Mouse (Mus musculus): ENCODE measurements around the gene Gm44579. TPM values are rescaled to one million over a fixed set of nuclear protein-coding genes. Genes with fewer than 3 reads are reported as not detected.

The Gm44579 gene
- polyA plus RNA-seq, 1 experiment from 2014 or later = not detected

- Histone ChIP-seq H3K36me3 (no peaks in the 10 kb centered on the region), H3K9ac (replicated peaks) (no peak overlapping the region), H3K27ac (no peak overlapping the region), H3K4me3 (replicated peaks) (no peak overlapping the region), H3K9me3 (no peaks in the 10 kb centered on the region), H3K4me2 (replicated peaks) (no peak overlapping the region), H3K27me3 (no peaks in the 10 kb centered on the region), H3K4me1 (replicated peaks) (peaks cover 16% of the 10 kb centered on the region)
- 89% methylated on average over 3 of the region's 3 CpGs for WGBS
- ATAC-seq = no peak
These were observed 72.4 kb downstream of the Gm44579 start for GRCm38 (mm10) chr15:98148356-98148755.

GRCm38 (mm10) chr15:98145559-98146181 lies 75.1 kb downstream of the Gm44579 start:
- Histone ChIP-seq H3K9me3 (no peaks in the 10 kb centered on the region), H3K27ac (peak overlapping the region; percentile 75), H3K36me3 (peaks cover 19% of the 10 kb centered on the region), H3K27me3 (no peaks in the 10 kb centered on the region), H3K4me2 (replicated peaks) (peak overlapping the region; percentile 97), H3K4me3 (replicated peaks) (peak overlapping the region; percentile 98), H3K9ac (replicated peaks) (peak overlapping the region; percentile 96), H3K4me1 (replicated peaks) (peaks cover 16% of the 10 kb centered on the region)
- peak; percentile 99 for ATAC-seq
- under 1% methylated on average over 38 of the region's 38 CpGs for WGBS

DNA sequence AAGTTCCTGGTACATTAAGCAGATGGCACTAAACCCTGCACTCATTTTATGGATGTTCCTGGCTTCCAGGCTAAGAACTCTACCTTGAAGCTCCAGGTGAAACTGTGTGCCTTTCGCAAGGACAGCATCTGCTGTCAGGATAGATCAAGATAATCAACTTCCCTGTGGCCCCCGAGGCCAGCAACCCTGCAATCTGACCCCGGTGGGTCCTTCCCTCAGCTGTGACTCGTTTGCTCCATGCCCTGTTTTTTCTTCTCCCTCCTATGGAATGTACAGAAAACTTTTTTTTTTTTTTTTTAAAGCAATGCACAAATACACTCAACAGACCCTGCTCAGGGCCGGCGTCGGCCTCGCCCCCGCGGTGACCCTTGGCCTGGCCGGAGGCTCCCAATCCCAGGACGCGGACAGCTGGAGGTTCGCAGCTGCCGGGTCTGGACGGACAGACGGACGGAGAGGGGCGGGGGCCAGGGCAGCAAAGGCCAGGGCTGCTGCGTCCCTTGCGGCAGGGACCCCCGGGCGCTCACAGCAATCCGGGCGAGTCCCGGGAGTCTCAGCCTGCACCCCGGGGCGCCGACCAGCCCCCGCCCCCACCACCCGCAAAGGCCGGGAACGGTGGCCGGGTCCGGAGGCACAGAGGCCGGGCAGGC lies 75.8 kb downstream of the Gm44579 start:
- Histone ChIP-seq H3K4me3 (replicated peaks) (peak overlapping the region; percentile 98), H3K4me1 (replicated peaks) (peaks cover 16% of the 10 kb centered on the region), H3K4me2 (replicated peaks) (peak overlapping the region; percentile 97), H3K27me3 (no peaks in the 10 kb centered on the region), H3K9me3 (no peaks in the 10 kb centered on the region), H3K27ac (peak overlapping the region; percentile 75), H3K36me3 (peaks cover 25% of the 10 kb centered on the region), H3K9ac (replicated peaks) (peak overlapping the region; percentile 96)
- ATAC-seq = no peak; the same call in none of the 2 replicates
- WGBS = 2% methylated on average over 36 of the region's 36 CpGs

DNA sequence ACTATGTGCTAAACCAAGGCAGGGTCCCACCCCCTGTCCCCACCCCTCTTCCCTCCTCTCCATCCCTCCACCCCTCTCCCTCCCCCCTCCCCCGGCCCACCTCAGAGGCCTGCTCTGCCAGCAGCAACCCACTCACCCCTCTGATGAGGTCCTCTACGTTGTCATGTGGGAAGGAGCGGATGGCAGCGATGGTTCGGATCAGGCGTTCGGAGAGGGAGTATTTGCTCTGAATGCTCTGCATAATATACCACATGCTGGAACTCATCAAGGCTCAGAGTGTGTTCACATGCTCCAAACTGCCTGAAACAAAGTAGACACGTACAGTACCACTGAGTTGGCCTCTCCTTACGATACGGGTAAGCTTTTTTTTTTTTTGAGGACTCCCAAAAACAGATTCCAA lies 78.3 kb downstream of the Gm44579 start:
- Histone ChIP-seq H3K4me3 (replicated peaks) (no peak overlapping the region), H3K9ac (replicated peaks) (no peak overlapping the region), H3K36me3 (peaks cover 49% of the 10 kb centered on the region), H3K27ac (no peak overlapping the region), H3K9me3 (no peaks in the 10 kb centered on the region), H3K27me3 (no peaks in the 10 kb centered on the region), H3K4me1 (replicated peaks) (peaks cover 16% of the 10 kb centered on the region), H3K4me2 (replicated peaks) (no peak overlapping the region)
- no peak for ATAC-seq
- WGBS = 86% methylated on average over 10 of the region's 10 CpGs

DNA sequence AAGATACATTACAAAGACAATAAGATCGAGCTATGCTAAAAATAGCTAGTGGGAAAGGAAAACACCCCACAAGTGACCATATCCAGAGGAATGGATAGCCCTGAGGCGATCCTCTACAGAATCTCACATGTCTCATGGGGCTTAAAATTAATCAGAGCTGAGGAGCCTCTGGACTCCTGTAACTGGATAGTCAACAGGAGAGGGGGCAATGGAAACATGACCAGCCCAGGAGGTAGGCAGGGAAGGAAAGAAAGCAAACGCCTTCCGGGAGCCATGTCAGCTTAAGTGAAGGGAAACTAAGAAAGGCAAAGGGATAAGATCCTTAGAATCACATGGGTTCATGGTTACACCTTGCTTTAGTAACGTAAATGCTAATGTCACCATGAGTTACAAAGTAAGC lies 80.0 kb downstream of the Gm44579 start:
- Histone ChIP-seq H3K27me3 (no peaks in the 10 kb centered on the region), H3K27ac (no peak overlapping the region), H3K4me1 (replicated peaks) (peaks cover 12% of the 10 kb centered on the region), H3K4me3 (replicated peaks) (no peak overlapping the region), H3K9me3 (no peaks in the 10 kb centered on the region), H3K4me2 (replicated peaks) (no peak overlapping the region), H3K36me3 (peaks cover 65% of the 10 kb centered on the region), H3K9ac (replicated peaks) (no peak overlapping the region)
- no peak for ATAC-seq
- 97% methylated on average over 5 of the region's 5 CpGs for WGBS

- H3K36me3 ChIP-seq = peaks cover 75% of the 10 kb centered on the region
- 85% methylated on average over 7 of the region's 7 CpGs for WGBS
- no peaks in the 10 kb centered on the region for H3K9me3 ChIP-seq
- H3K4me1 ChIP-seq (replicated peaks) = peaks cover 8% of the 10 kb centered on the region
- no peaks in the 10 kb centered on the region for H3K27me3 ChIP-seq
- no peak overlapping the region for H3K9ac ChIP-seq (replicated peaks)
- H3K27ac ChIP-seq = no peak overlapping the region
- no peak overlapping the region for H3K4me2 ChIP-seq (replicated peaks)
- H3K4me3 ChIP-seq (replicated peaks) = no peak overlapping the region
- ATAC-seq = no peak
These were observed 81.0 kb downstream of the Gm44579 start for GRCm38 (mm10) chr15:98139763-98140162.

DNA sequence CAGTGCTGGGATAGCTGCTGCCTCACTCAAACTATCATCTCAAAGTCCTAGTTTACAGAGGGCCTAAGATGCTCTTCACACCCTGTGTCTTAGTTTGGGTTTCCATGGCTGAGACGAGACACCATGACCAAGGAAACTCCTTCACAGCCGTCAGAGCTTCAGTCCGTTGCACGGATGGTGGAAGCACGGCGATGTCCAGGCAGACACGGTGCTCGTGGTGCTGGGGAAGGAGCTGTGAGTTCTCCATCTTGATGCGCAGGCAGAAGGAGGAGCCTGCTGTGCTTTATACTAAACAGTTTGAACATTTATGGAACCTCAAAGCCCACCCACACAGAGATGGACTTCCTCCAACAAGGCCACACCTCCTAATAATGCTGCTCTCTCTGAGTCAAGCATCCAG lies 83.9 kb downstream of the Gm44579 start:
- Histone ChIP-seq H3K27ac (no peak overlapping the region), H3K4me3 (replicated peaks) (no peak overlapping the region), H3K36me3 (peaks cover 96% of the 10 kb centered on the region), H3K9me3 (no peaks in the 10 kb centered on the region), H3K27me3 (no peaks in the 10 kb centered on the region), H3K4me1 (replicated peaks) (no peaks in the 10 kb centered on the region), H3K9ac (replicated peaks) (no peak overlapping the region), H3K4me2 (replicated peaks) (no peak overlapping the region)
- no peak for ATAC-seq
- WGBS = 92% methylated on average over 9 of the region's 9 CpGs

Other genes with a start within 250 kb of the Gm44579 start
- 39.1 and 57.5 TPM in 2 replicates for gene Col2a1, start 216.3 kb downstream of the Gm44579 start, polyA plus RNA-seq (2015; fragmentation: Nextera tagmentation; extraction: Ambion mirVana)
- 70.8 and 73.8 TPM in 2 replicates for gene Pfkm, start 128.4 kb downstream of the Gm44579 start, polyA plus RNA-seq (2015; fragmentation: Nextera tagmentation; extraction: Ambion mirVana)
- gene Senp1, start 127.2 kb downstream of the Gm44579 start, polyA plus RNA-seq (2015; fragmentation: Nextera tagmentation; extraction: Ambion mirVana) = 27.6 and 31.1 TPM in 2 replicates
- gene Asb8, start 55.4 kb downstream of the Gm44579 start, polyA plus RNA-seq (2015; fragmentation: Nextera tagmentation; extraction: Ambion mirVana) = 54.4 and 54.9 TPM in 2 replicates
- 55.4 and 60.4 TPM in 2 replicates for gene Ccdc184, start 53.8 kb downstream of the Gm44579 start, polyA plus RNA-seq (2015; fragmentation: Nextera tagmentation; extraction: Ambion mirVana)
- not detected in 2 replicates for gene Olfr288, start 25.4 kb downstream of the Gm44579 start, polyA plus RNA-seq (2015; fragmentation: Nextera tagmentation; extraction: Ambion mirVana)
- gene Olfr287, start 79 bp upstream of the Gm44579 start, polyA plus RNA-seq (2015; fragmentation: Nextera tagmentation; extraction: Ambion mirVana) = 0.14 TPM in 1 of 2 replicates, not detected in the other
- not detected in 2 replicates for gene Olfr286, start 13.5 kb upstream of the Gm44579 start, polyA plus RNA-seq (2015; fragmentation: Nextera tagmentation; extraction: Ambion mirVana)
- gene H1fnt, start 36.3 kb upstream of the Gm44579 start, polyA plus RNA-seq (2015; fragmentation: Nextera tagmentation; extraction: Ambion mirVana) = not detected in 2 replicates
- gene Zfp641, start 75.2 kb upstream of the Gm44579 start, polyA plus RNA-seq (2015; fragmentation: Nextera tagmentation; extraction: Ambion mirVana) = 5.7 and 5.9 TPM in 2 replicates
- not detected in 2 replicates for gene Olfr285, start 96.4 kb upstream of the Gm44579 start, polyA plus RNA-seq (2015; fragmentation: Nextera tagmentation; extraction: Ambion mirVana)
- not detected in 2 replicates for gene Olfr284, start 120.0 kb upstream of the Gm44579 start, polyA plus RNA-seq (2015; fragmentation: Nextera tagmentation; extraction: Ambion mirVana)
- gene Olfr283, start 160.0 kb upstream of the Gm44579 start, polyA plus RNA-seq (2015; fragmentation: Nextera tagmentation; extraction: Ambion mirVana) = not detected in 2 replicates
- not detected in 2 replicates for gene Olfr282, start 210.2 kb upstream of the Gm44579 start, polyA plus RNA-seq (2015; fragmentation: Nextera tagmentation; extraction: Ambion mirVana)
- gene Olfr281, start 231.6 kb upstream of the Gm44579 start, polyA plus RNA-seq (2015; fragmentation: Nextera tagmentation; extraction: Ambion mirVana) = not detected in 2 replicates
- gene OR5BS1P, start 248.9 kb upstream of the Gm44579 start, polyA plus RNA-seq (2015; fragmentation: Nextera tagmentation; extraction: Ambion mirVana) = not detected in 2 replicates